Mouse (Mus musculus) testis, adult 2 months (tissue): ENCODE results near the gene Ppp1r1b. TPM values are rescaled to one million over a fixed set of nuclear protein-coding genes. Genes with fewer than 3 reads are reported as not detected.

ENCODE experiments used
- H3K27ac ChIP-seq: fragments of 200-500 bp; 2 replicates; pipeline ENCODE4 v1.5.1; 2012; ENCODE audit warnings: low read depth, low read length; ENCODE audit not compliant: control insufficient read depth, insufficient read depth
- H3K27me3 ChIP-seq: fragments of 200-500 bp; 2 replicates; pipeline ENCODE4 v1.6.1; 2012; ENCODE audit warnings: mild to moderate bottlenecking, low read length, moderate library complexity; ENCODE audit not compliant: control insufficient read depth, insufficient read depth
- H3K36me3 ChIP-seq: fragments of 200-500 bp; 2 replicates; pipeline ENCODE4 v1.6.1; 2012; ENCODE audit warnings: mild to moderate bottlenecking, low read length; ENCODE audit not compliant: control insufficient read depth, insufficient read depth
- H3K4me1 ChIP-seq: fragments of 200-500 bp; 2 replicates; pipeline ENCODE4 v1.6.1; 2012; ENCODE audit warnings: low read length; ENCODE audit not compliant: control insufficient read depth, insufficient read depth
- H3K4me3 ChIP-seq: fragments of 200-500 bp; 2 replicates; pipeline ENCODE4 v1.5.1; 2012; ENCODE audit warnings: low read depth, mild to moderate bottlenecking, low read length, moderate library complexity, mixed read lengths; ENCODE audit not compliant: control insufficient read depth
- CTCF ChIP-seq: fragments of 200-500 bp; IDR thresholded peaks from 2 replicates; pipeline ENCODE4 v1.5.1; 2012; ENCODE audit warnings: low read depth, mild to moderate bottlenecking, inconsistent platforms, low read length, moderate library complexity; ENCODE audit not compliant: control insufficient read depth, insufficient read depth, insufficient replicate concordance
- POLR2A ChIP-seq: fragments of 200-500 bp; IDR thresholded peaks from 2 replicates; pipeline ENCODE4 v1.6.1; 2012; ENCODE audit warnings: low read depth, mild to moderate bottlenecking, inconsistent platforms, low read length, moderate library complexity; ENCODE audit not compliant: control insufficient read depth
- polyA plus RNA-seq: library from polyadenylated mRNA; depleted of rRNA; stranded (reverse); fragments of >200 nt; gene quantifications from 2 replicates; pipeline ENCODE4 v1.2.3, GENCODE M21; 2012

The Ppp1r1b gene
- polyA plus RNA-seq, 1 experiment = 0.58 TPM

GRCm38 (mm10) chr11:98371556-98372240, 23.5 kb downstream of the Ppp1r1b start:
- no peak for TF ChIP-seq POLR2A
- TF ChIP-seq CTCF = no peak
- H3K27ac ChIP-seq = no peak overlapping the region
- H3K4me1 ChIP-seq = peaks cover 6% of the 10 kb centered on the region
- no peaks in the 10 kb centered on the region; the same call in 1 of the 2 replicates for H3K36me3 ChIP-seq
- H3K27me3 ChIP-seq = no peaks in the 10 kb centered on the region
- H3K4me3 ChIP-seq = no peak overlapping the region

GRCm38 (mm10) chr11:98372406-98372805, 24.2 kb downstream of the Ppp1r1b start:
- H3K4me1 ChIP-seq = peaks cover 6% of the 10 kb centered on the region
- no peaks in the 10 kb centered on the region; the same call in 1 of the 2 replicates for H3K36me3 ChIP-seq
- no peak overlapping the region for H3K27ac ChIP-seq
- peak; percentile 73; the same call in 1 of the 2 replicates for TF ChIP-seq CTCF
- no peak for TF ChIP-seq POLR2A
- H3K27me3 ChIP-seq = no peaks in the 10 kb centered on the region
- no peak overlapping the region for H3K4me3 ChIP-seq

- peaks cover 6% of the 10 kb centered on the region for H3K4me1 ChIP-seq
- no peak overlapping the region for H3K4me3 ChIP-seq
- no peaks in the 10 kb centered on the region; the same call in 1 of the 2 replicates for H3K36me3 ChIP-seq
- H3K27me3 ChIP-seq = no peaks in the 10 kb centered on the region
- no peak for TF ChIP-seq CTCF
- TF ChIP-seq POLR2A = no peak
- H3K27ac ChIP-seq = no peak overlapping the region
These were observed 25.0 kb downstream of the Ppp1r1b start for GRCm38 (mm10) chr11:98373244-98373643.

- Histone ChIP-seq H3K36me3 (no peaks in the 10 kb centered on the region; the same call in 1 of the 2 replicates), H3K4me1 (peaks cover 6% of the 10 kb centered on the region), H3K4me3 (no peak overlapping the region), H3K27ac (no peak overlapping the region), H3K27me3 (no peaks in the 10 kb centered on the region)
- TF ChIP-seq POLR2A (no peak), CTCF (no peak)
These were observed 26.1 kb downstream of the Ppp1r1b start for GRCm38 (mm10) chr11:98374266-98374665.

- H3K36me3 ChIP-seq = no peaks in the 10 kb centered on the region; the same call in 1 of the 2 replicates
- no peaks in the 10 kb centered on the region; the same call in 1 of the 2 replicates for H3K4me1 ChIP-seq
- no peaks in the 10 kb centered on the region for H3K27me3 ChIP-seq
- no peak overlapping the region for H3K27ac ChIP-seq
- no peak overlapping the region for H3K4me3 ChIP-seq
- TF ChIP-seq CTCF (no peak), POLR2A (no peak)
These were observed 28.6 kb downstream of the Ppp1r1b start for GRCm38 (mm10) chr11:98376756-98377155.

GRCm38 (mm10) chr11:98377787-98378186, 29.6 kb downstream of the Ppp1r1b start:
- no peak overlapping the region for H3K4me3 ChIP-seq
- no peak overlapping the region for H3K27ac ChIP-seq
- TF ChIP-seq POLR2A = no peak
- no peak for TF ChIP-seq CTCF
- no peaks in the 10 kb centered on the region for H3K27me3 ChIP-seq
- H3K4me1 ChIP-seq = no peaks in the 10 kb centered on the region; the same call in 1 of the 2 replicates
- H3K36me3 ChIP-seq = no peaks in the 10 kb centered on the region; the same call in 1 of the 2 replicates

GRCm38 (mm10) chr11:98379379-98379778, 31.2 kb downstream of the Ppp1r1b start:
- H3K4me3 ChIP-seq = no peak overlapping the region
- TF ChIP-seq POLR2A = no peak
- TF ChIP-seq CTCF = no peak
- H3K27ac ChIP-seq = no peak overlapping the region
- H3K36me3 ChIP-seq = no peaks in the 10 kb centered on the region; the same call in 1 of the 2 replicates
- H3K4me1 ChIP-seq = no peaks in the 10 kb centered on the region; the same call in 1 of the 2 replicates
- H3K27me3 ChIP-seq = no peaks in the 10 kb centered on the region

- Histone ChIP-seq H3K4me1 (no peaks in the 10 kb centered on the region; the same call in 1 of the 2 replicates), H3K27me3 (no peaks in the 10 kb centered on the region), H3K36me3 (no peaks in the 10 kb centered on the region; the same call in 1 of the 2 replicates), H3K27ac (no peak overlapping the region), H3K4me3 (no peak overlapping the region)
- no peak for TF ChIP-seq POLR2A
- no peak for TF ChIP-seq CTCF
These were observed 31.9 kb downstream of the Ppp1r1b start for GRCm38 (mm10) chr11:98380106-98380505.
